Mouse (Mus musculus) lung, postnatal 0 days (tissue): ENCODE measurements around the gene Plxna1. TPM values are rescaled to one million over a fixed set of nuclear protein-coding genes. Genes with fewer than 3 reads are reported as not detected.

Source experiments
- ATAC-seq: fragments of 200-750 bp; cut with Nextera tagmentation; 2 replicates; pipeline ENCODE4 v1.8.0; 2017; ENCODE audit warnings: moderate library complexity
- DNase-seq: peaks from one replicate; pipeline ENCODE4 v3.0.0-alpha.2; 2016; ENCODE audit warnings: low spot score
- H3K27ac ChIP-seq: fragments of 300-500 bp; sonication (generic); 2 replicates; pipeline ENCODE4 v1.5.1; 2014; ENCODE audit warnings: antibody characterized with exemption, mild to moderate bottlenecking, low read length, mixed read lengths
- H3K27me3 ChIP-seq: fragments of 300-500 bp; sonication (generic); replicated peaks from 2 replicates; pipeline ENCODE4 v1.6.1; 2014; ENCODE audit warnings: low read length, mixed read lengths; ENCODE audit not compliant: insufficient read depth
- H3K36me3 ChIP-seq: fragments of 300-500 bp; sonication (generic); 2 replicates; pipeline ENCODE4 v1.6.1; 2014; ENCODE audit warnings: low read length, mixed read lengths; ENCODE audit not compliant: insufficient read depth
- H3K4me1 ChIP-seq: fragments of 300-500 bp; sonication (generic); 2 replicates; pipeline ENCODE4 v1.6.1; 2014; ENCODE audit warnings: antibody characterized with exemption, low read depth, low read length, mixed read lengths; ENCODE audit not compliant: insufficient read depth
- H3K4me2 ChIP-seq: fragments of 300-500 bp; sonication (generic); replicated peaks from 2 replicates; pipeline ENCODE4 v1.6.1; 2014; ENCODE audit warnings: low read depth, mild to moderate bottlenecking, low read length, moderate library complexity, mixed read lengths
- H3K4me3 ChIP-seq: fragments of 300-500 bp; sonication (generic); 2 replicates; pipeline ENCODE4 v1.5.1; 2014; ENCODE audit warnings: low read depth, low read length
- H3K9ac ChIP-seq: fragments of 300-500 bp; sonication (generic); replicated peaks from 2 replicates; pipeline ENCODE4 v1.6.1; 2014; ENCODE audit warnings: low read depth, mild to moderate bottlenecking
- H3K9me3 ChIP-seq: fragments of 300-500 bp; sonication (generic); 2 replicates; pipeline ENCODE4 v1.6.1; 2016; ENCODE audit warnings: low read length, mixed read lengths
- CTCF ChIP-seq: IDR thresholded peaks from 2 replicates; pipeline ENCODE4 v1.5.1; 2016; ENCODE audit warnings: antibody characterized with exemption, mild to moderate bottlenecking
- EP300 ChIP-seq: IDR thresholded peaks from 2 replicates; pipeline ENCODE4 v1.6.1; 2016; ENCODE audit warnings: antibody characterized with exemption, mild to moderate bottlenecking, control low read depth
- WGBS: fragments of 180-500 bp; shearing (Covaris S2); extraction: QIAGEN DNeasy Blood & Tissue Kit; methylation state at CpG from one replicate; pipeline ENCODE4 v1.1.7; 2014; 5-methylcytosine and 5-hydroxymethylcytosine counted together
- polyA plus RNA-seq: library from polyadenylated mRNA; unstranded; fragments of >200 nt; fragmentation: Nextera tagmentation; extraction: Ambion mirVana; gene quantifications from 2 replicates; pipeline ENCODE4 v1.2.1, GENCODE M21; 2015

Gene Plxna1
- polyA plus RNA-seq, 1 experiment from 2014 or later = 13.6 TPM

DNA sequence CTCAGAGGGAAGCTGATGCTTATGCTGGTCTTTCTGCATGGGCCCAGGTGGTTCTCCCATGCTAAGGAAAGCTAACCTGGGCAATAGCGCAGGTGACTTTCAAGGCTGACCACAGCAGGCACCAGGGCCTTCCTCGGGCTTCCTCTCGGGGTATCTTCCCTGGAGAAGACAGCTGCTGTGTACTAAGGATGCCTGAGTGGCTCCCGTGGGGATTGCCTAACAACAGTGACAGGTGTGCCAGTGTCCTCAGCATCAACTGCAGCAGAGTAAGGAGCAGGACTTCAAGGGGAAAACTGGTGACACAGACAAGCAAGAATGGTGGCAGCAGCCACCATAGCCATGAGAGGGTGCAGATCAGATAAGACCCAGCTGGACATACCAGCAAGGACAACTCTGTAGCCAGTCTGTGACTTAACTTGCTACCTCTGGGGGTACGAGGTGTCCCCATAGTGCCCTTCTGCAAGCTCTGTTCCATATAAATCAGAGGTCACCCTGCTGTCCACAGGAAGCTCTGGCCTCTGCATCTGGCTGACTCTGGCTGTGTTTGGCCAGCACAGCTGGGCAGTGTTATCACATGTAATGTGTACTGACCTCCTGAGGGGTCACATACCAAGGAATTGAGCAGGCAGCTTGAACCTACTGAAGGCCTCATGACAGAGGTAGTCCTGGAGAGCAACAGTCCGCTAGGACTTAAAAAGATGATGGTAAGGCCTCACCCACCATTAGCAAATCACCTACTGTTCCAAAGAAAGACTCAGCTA lies 54.0 kb downstream of the Plxna1 start:
- Histone ChIP-seq H3K36me3 (no peaks in the 10 kb centered on the region), H3K27ac (no peak overlapping the region), H3K27me3 (no peaks in the 10 kb centered on the region), H3K4me1 (peaks cover 4% of the 10 kb centered on the region; the same call in 1 of the 2 replicates), H3K4me3 (no peak overlapping the region), H3K9ac (no peak overlapping the region), H3K9me3 (no peaks in the 10 kb centered on the region), H3K4me2 (no peak overlapping the region)
- ATAC-seq = peak; percentile 68
- TF ChIP-seq CTCF (no peak), EP300 (no peak)
- WGBS = 48% methylated on average over 6 of the region's 6 CpGs
- peak; percentile 15 for DNase-seq

- Histone ChIP-seq H3K4me1 (no peaks in the 10 kb centered on the region), H3K4me3 (no peak overlapping the region), H3K9me3 (no peaks in the 10 kb centered on the region), H3K27me3 (no peaks in the 10 kb centered on the region), H3K36me3 (no peaks in the 10 kb centered on the region), H3K4me2 (no peak overlapping the region), H3K27ac (no peak overlapping the region), H3K9ac (no peak overlapping the region)
- ATAC-seq (no peak), DNase-seq (no peak)
- TF ChIP-seq EP300 = no peak
- TF ChIP-seq CTCF = no peak
- WGBS = 65% methylated on average over 3 of the region's 3 CpGs
Observed at GRCm38 (mm10) chr6:89304375-89305058, 57.9 kb downstream of the Plxna1 start.

DNA sequence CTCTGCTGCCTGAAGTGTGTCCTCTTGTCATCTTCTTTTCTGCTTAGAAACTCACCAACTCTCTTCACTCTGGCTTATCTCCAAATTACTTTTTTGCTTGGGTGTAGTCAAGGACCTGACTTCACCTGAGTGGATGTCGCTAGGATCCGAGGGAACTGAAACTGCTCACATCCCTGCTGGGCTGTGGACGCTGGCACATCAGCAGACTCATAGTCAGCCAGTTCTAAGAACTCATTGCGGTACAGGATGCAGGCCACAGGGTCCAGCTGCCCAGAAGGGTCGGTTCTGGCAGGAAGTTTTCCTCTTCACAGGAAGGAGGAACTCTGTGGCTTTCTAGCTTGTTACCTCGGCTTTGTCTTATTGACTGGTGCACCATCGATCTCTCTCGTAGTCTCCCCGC lies 62.6 kb downstream of the Plxna1 start:
- no peak for DNase-seq
- no peak overlapping the region for H3K9ac ChIP-seq
- no peaks in the 10 kb centered on the region for H3K27me3 ChIP-seq
- WGBS = 43% methylated on average over 9 of the region's 9 CpGs
- no peak overlapping the region for H3K4me2 ChIP-seq
- no peak for TF ChIP-seq CTCF
- H3K9me3 ChIP-seq = no peaks in the 10 kb centered on the region
- ATAC-seq = no peak
- no peak overlapping the region for H3K27ac ChIP-seq
- no peaks in the 10 kb centered on the region for H3K4me1 ChIP-seq
- no peaks in the 10 kb centered on the region for H3K36me3 ChIP-seq
- no peak overlapping the region for H3K4me3 ChIP-seq

DNA sequence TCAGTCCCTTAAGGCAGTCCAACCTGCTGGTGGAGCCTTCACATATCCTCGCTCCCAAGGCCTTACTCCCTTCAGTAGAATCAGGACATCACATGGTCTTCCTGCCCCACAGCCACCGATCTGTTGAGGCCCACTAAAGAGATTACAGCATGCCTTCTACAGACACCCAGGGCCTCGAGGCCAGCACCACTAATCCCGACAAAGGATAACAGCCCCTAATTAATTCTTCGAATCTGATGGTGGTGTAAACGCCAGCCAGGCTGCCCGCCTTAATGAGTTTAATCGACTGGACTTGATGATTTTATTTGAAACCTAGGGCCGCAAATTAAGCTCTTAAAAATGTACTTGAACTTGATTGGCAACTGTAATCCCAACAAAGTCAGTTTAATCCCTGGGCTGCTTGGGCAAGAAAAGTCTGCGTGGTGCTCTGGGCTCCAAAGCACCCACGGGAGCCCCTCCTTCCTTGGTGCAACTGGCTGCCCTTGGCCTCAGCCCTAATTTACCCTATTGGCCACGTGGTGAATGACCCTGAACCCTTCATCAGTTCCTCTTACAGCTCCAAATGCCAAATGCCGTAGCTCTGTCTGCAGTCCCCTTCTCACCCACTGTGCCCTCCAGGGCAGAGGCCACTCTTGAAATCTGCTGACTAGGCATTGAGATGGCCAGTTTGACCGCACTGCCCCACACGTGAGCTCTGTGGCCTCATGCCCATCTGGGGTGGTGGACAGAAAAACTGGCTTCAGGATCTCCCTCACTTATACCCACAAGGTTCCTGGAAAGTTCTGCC lies 65.3 kb downstream of the Plxna1 start:
- Histone ChIP-seq H3K4me2 (no peak overlapping the region), H3K9me3 (no peaks in the 10 kb centered on the region), H3K27ac (no peak overlapping the region), H3K4me1 (no peaks in the 10 kb centered on the region), H3K9ac (no peak overlapping the region), H3K27me3 (no peaks in the 10 kb centered on the region), H3K4me3 (no peak overlapping the region), H3K36me3 (no peaks in the 10 kb centered on the region)
- WGBS = 77% methylated on average over 15 of the region's 15 CpGs
- TF ChIP-seq EP300 = no peak
- no peak for TF ChIP-seq CTCF
- DNase-seq (no peak), ATAC-seq (no peak)

- WGBS = 68% methylated on average over 8 of the region's 8 CpGs
- Histone ChIP-seq H3K27me3 (no peaks in the 10 kb centered on the region), H3K4me3 (no peak overlapping the region), H3K36me3 (no peaks in the 10 kb centered on the region), H3K9me3 (no peaks in the 10 kb centered on the region), H3K4me1 (no peaks in the 10 kb centered on the region), H3K4me2 (no peak overlapping the region), H3K27ac (no peak overlapping the region), H3K9ac (no peak overlapping the region)
- TF ChIP-seq EP300 = no peak
- TF ChIP-seq CTCF = no peak
- no peak for DNase-seq
- no peak for ATAC-seq
Observed at GRCm38 (mm10) chr6:89296001-89296709, 66.3 kb downstream of the Plxna1 start.

DNA sequence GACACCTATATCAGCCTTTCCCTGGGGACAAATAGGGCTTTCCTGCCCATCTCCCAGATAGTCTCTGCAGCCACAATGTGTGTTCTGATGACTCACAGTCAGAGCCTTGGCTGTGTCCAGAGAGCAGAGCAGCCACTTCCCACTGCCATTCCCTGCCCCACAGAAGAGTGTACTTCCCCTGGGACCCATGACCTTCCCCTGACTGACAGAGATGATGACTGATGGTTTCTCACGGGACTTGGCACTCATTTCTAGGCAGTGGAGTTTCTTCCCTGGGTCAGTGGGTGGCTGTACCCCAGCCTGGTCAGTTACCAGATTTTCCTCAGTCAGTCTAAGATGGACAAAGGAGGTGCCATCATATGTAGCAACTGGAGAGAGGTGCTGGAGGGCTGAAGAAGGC lies 67.8 kb downstream of the Plxna1 start:
- TF ChIP-seq CTCF = no peak
- no peak for TF ChIP-seq EP300
- Histone ChIP-seq H3K9me3 (no peaks in the 10 kb centered on the region), H3K27me3 (no peaks in the 10 kb centered on the region), H3K4me1 (no peaks in the 10 kb centered on the region), H3K36me3 (no peaks in the 10 kb centered on the region), H3K9ac (no peak overlapping the region), H3K4me2 (no peak overlapping the region), H3K27ac (no peak overlapping the region), H3K4me3 (no peak overlapping the region)
- WGBS = 19% methylated on average over 1 of the region's 1 CpGs
- DNase-seq (no peak), ATAC-seq (no peak)
